15 mouse cellular contexts compared by ENCODE assay signal in the genomic region with DNA sequence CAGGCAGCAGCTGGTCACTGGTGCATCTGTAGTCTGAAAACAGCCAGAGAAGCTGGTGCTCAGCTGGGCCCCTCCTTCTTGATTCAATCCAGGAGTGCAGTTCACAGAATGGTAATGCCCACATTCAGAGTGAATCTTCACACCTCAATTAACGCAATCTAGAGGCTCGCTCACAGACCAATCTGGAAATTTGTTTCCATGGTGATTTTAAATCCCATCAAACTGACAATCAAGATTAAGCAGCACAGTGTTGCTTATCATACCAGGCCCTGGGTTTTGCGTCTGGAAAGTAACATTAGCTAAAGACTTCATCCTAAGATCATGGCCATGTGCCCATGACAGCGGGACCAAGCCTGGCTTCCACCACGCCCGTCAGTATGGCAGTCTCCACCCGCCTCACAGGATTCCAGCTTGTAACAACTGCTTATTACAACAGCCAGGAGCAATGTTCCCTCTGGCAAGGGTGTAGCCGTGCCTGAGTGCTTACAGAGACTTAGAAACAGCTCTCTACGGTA.
DNase-seq lines count a peak whose midpoint lies in the region; ATAC-seq and TF ChIP-seq lines count a peak whose summit lies in the region.
"Had no signal": no experiment of that assay in that cellular context is flagged by ENCODE, and none has a peak within 500 bp of the region (broad histone marks: within the 10 kb centered on the region; RNA-seq: fewer than 3 reads in every experiment).

No protein-coding gene starts in this region.

- H3K9ac ChIP-seq in hindbrain, embryonic 13.5 days, result no peak overlapping the region
- H3K9ac ChIP-seq in midbrain, embryonic 16.5 days (ENCODE audit: low read depth, low read length), result no peak overlapping the region
- no peak overlapping the region for H3K9ac ChIP-seq in kidney, embryonic 15.5 days
- H3K9ac ChIP-seq in kidney, embryonic 14.5 days (ENCODE audit: low read depth, low read length), result no peak overlapping the region
- H3K9ac ChIP-seq: embryonic facial prominence, embryonic 12.5 days; liver, embryonic 15.5 days had no signal

- no peak overlapping the region for H3K4me3 ChIP-seq in layer of hippocampus, adult 2 months
- H3K4me3 ChIP-seq in hindbrain, embryonic 13.5 days, result no peak overlapping the region
- H3K4me3 ChIP-seq in midbrain, embryonic 16.5 days (ENCODE audit: low read depth, low read length), result no peak overlapping the region
- no peak overlapping the region for H3K4me3 ChIP-seq in thymus, adult 2 months (ENCODE audit: control insufficient read depth, insufficient read depth, low read length)
- H3K4me3 ChIP-seq in kidney, embryonic 15.5 days (replicated peaks), result no peak overlapping the region
- H3K4me3 ChIP-seq in kidney, embryonic 14.5 days (ENCODE audit: low read length), result no peak overlapping the region
- H3K4me3 ChIP-seq: embryonic facial prominence, embryonic 12.5 days; liver, embryonic 15.5 days had no signal

- H3K27me3 ChIP-seq in hindbrain, embryonic 13.5 days, result no peaks in the 10 kb centered on the region
- no peaks in the 10 kb centered on the region for H3K27me3 ChIP-seq in midbrain, embryonic 16.5 days (ENCODE audit: control insufficient read depth, insufficient read depth, low read depth, low read length)
- no peaks in the 10 kb centered on the region for H3K27me3 ChIP-seq in thymus, adult 2 months (ENCODE audit: control insufficient read depth, insufficient read depth, low read length)
- H3K27me3 ChIP-seq in kidney, embryonic 15.5 days, result no peaks in the 10 kb centered on the region
- H3K27me3 ChIP-seq in kidney, embryonic 14.5 days (ENCODE audit: control insufficient read depth, insufficient read depth, low read length), result no peaks in the 10 kb centered on the region
- H3K27me3 ChIP-seq: embryonic facial prominence, embryonic 12.5 days had no signal

- no peaks in the 10 kb centered on the region for H3K9me3 ChIP-seq in hindbrain, embryonic 13.5 days
- no peaks in the 10 kb centered on the region for H3K9me3 ChIP-seq in midbrain, embryonic 16.5 days (replicated peaks; ENCODE audit: control insufficient read depth, low read length, poor library complexity, severe bottlenecking)
- H3K9me3 ChIP-seq in kidney, embryonic 15.5 days (replicated peaks), result no peaks in the 10 kb centered on the region
- no peaks in the 10 kb centered on the region for H3K9me3 ChIP-seq in kidney, embryonic 14.5 days (ENCODE audit: control insufficient read depth, low read length)
- H3K9me3 ChIP-seq: embryonic facial prominence, embryonic 12.5 days; liver, embryonic 15.5 days had no signal

- H3K4me2 ChIP-seq in hindbrain, embryonic 13.5 days, result no peak overlapping the region
- H3K4me2 ChIP-seq in midbrain, embryonic 16.5 days (ENCODE audit: low read length), result no peak overlapping the region
- H3K4me2 ChIP-seq in kidney, embryonic 15.5 days, result no peak overlapping the region
- no peak overlapping the region for H3K4me2 ChIP-seq in kidney, embryonic 14.5 days (replicated peaks; ENCODE audit: low read depth, low read length)
- H3K4me2 ChIP-seq: embryonic facial prominence, embryonic 12.5 days; liver, embryonic 15.5 days had no signal

- TF ChIP-seq POLR2A in brain, embryonic 14.5 days (IDR thresholded peaks at IDR 0.05; ENCODE audit: borderline replicate concordance, extremely low read depth, insufficient read depth, insufficient read length, poor library complexity, severe bottlenecking), result no peak
- TF ChIP-seq POLR2A in thymus, adult 2 months (IDR thresholded peaks at IDR 0.05; ENCODE audit: control insufficient read depth, extremely low read depth, insufficient read depth, low read length, poor library complexity), result no peak

- H3K27ac ChIP-seq in layer of hippocampus, adult 2 months, result peak overlapping the region; percentile 43; the same call in 1 of the 2 replicates
- peak overlapping the region; percentile 65 for H3K27ac ChIP-seq in hindbrain, embryonic 13.5 days
- H3K27ac ChIP-seq in midbrain, embryonic 16.5 days (ENCODE audit: low read length), result peak overlapping the region; percentile 66
- H3K27ac ChIP-seq in thymus, adult 2 months (ENCODE audit: control insufficient read depth, insufficient read depth, low read length), result no peak overlapping the region
- H3K27ac ChIP-seq in kidney, embryonic 15.5 days, result no peak overlapping the region
- H3K27ac ChIP-seq in kidney, embryonic 14.5 days (ENCODE audit: low read depth, low read length), result no peak overlapping the region
- H3K27ac ChIP-seq: embryonic facial prominence, embryonic 12.5 days; liver, embryonic 15.5 days had no signal

- H3K4me1 ChIP-seq in hindbrain, embryonic 13.5 days (replicated peaks), result peaks cover 15% of the 10 kb centered on the region
- H3K4me1 ChIP-seq in midbrain, embryonic 16.5 days (ENCODE audit: control insufficient read depth, insufficient read depth, low read length), result peaks cover 3% of the 10 kb centered on the region; the same call in 1 of the 2 replicates
- no peaks in the 10 kb centered on the region for H3K4me1 ChIP-seq in thymus, adult 2 months (replicated peaks; ENCODE audit: control insufficient read depth, insufficient read depth, low read length)
- H3K4me1 ChIP-seq in kidney, embryonic 15.5 days, result peaks cover 7% of the 10 kb centered on the region
- H3K4me1 ChIP-seq in kidney, embryonic 14.5 days (ENCODE audit: control insufficient read depth, insufficient read depth, low read length), result 0 out of 2 replicates have a peak, but pooled peaks cover 3% of the 10 kb centered on the region
- H3K4me1 ChIP-seq: liver, embryonic 15.5 days had no signal

- ATAC-seq in hindbrain, embryonic 13.5 days (ENCODE audit: low FRiP score), result peak; percentile 52; the same call in 1 of the 2 replicates
- peak; percentile 67 for ATAC-seq in midbrain, embryonic 16.5 days
- no peak for ATAC-seq in kidney, embryonic 15.5 days (replicated peaks; ENCODE audit: low FRiP score)
- ATAC-seq in kidney, embryonic 14.5 days (ENCODE audit: low FRiP score, low TSS enrichment), result no peak
- ATAC-seq: intestine, embryonic 16.5 days had no signal

- no peak for TF ChIP-seq CTCF in layer of hippocampus, adult 2 months (conservative IDR thresholded peaks at IDR 0.05)
- no peak for TF ChIP-seq CTCF in brain, embryonic 14.5 days (IDR thresholded peaks at IDR 0.05; ENCODE audit: borderline replicate concordance, extremely low read depth, insufficient read depth, insufficient read length)
- no peak for TF ChIP-seq CTCF in thymus, adult 2 months (IDR thresholded peaks at IDR 0.05; ENCODE audit: borderline replicate concordance, control insufficient read depth, extremely low read depth, insufficient read depth, low read length, poor library complexity)

- DNase-seq in layer of hippocampus, adult 2 months (ENCODE audit: low spot score in 2 of 2), result peak in 1 of 2 experiments; percentile 23
- DNase-seq in layer of hippocampus, postnatal 25 days (ENCODE audit: extremely low spot score in 1 of 2, low spot score in 1 of 2), result no peak
- peak; percentile 79 for DNase-seq in brain, embryonic 14.5 days (ENCODE audit: low read depth)
- DNase-seq in thymus, adult 2 months, result no peak
- DNase-seq: B cell, adult 2 months; cerebellum, postnatal 25 days; kidney, postnatal 4 days; lung, postnatal 36 days had no signal

- 64% methylated on average over 9 of the region's 9 CpGs for WGBS in hindbrain, embryonic 13.5 days
- WGBS in midbrain, embryonic 16.5 days, result 38% methylated on average over 9 of the region's 9 CpGs
- 96% methylated on average over 9 of the region's 9 CpGs for WGBS in thymus, adult 2 months
- 77% methylated on average over 9 of the region's 9 CpGs for WGBS in kidney, embryonic 15.5 days
- WGBS in kidney, embryonic 14.5 days, result 80% methylated on average over 9 of the region's 9 CpGs

- H3K36me3 ChIP-seq in hindbrain, embryonic 13.5 days, result no peaks in the 10 kb centered on the region
- H3K36me3 ChIP-seq in midbrain, embryonic 16.5 days (ENCODE audit: control insufficient read depth, insufficient read depth, low read length), result no peaks in the 10 kb centered on the region
- H3K36me3 ChIP-seq in thymus, adult 2 months (ENCODE audit: control insufficient read depth, insufficient read depth, low read length), result no peaks in the 10 kb centered on the region
- no peaks in the 10 kb centered on the region for H3K36me3 ChIP-seq in kidney, embryonic 15.5 days
- H3K36me3 ChIP-seq in kidney, embryonic 14.5 days (ENCODE audit: control insufficient read depth, insufficient read depth, low read length), result no peaks in the 10 kb centered on the region
- H3K36me3 ChIP-seq: embryonic facial prominence, embryonic 12.5 days; liver, embryonic 15.5 days had no signal

Comparison
In these comparisons a context has a peak if more than half of its experiments do, and no peak if none do; other contexts are left out.
1. H3K27ac ChIP-seq: peak in layer of hippocampus, adult 2 months (single experiment), hindbrain, embryonic 13.5 days (single experiment) and midbrain, embryonic 16.5 days (single experiment); none in thymus, adult 2 months (single experiment), kidney, embryonic 15.5 days (single experiment) and kidney, embryonic 14.5 days (single experiment).
2. ATAC-seq: peak in hindbrain, embryonic 13.5 days (single experiment) and midbrain, embryonic 16.5 days (single experiment); none in kidney, embryonic 15.5 days (single experiment) and kidney, embryonic 14.5 days (single experiment).